Comparison of ENCODE assay signal across 23 mouse cellular contexts in the genomic region with DNA sequence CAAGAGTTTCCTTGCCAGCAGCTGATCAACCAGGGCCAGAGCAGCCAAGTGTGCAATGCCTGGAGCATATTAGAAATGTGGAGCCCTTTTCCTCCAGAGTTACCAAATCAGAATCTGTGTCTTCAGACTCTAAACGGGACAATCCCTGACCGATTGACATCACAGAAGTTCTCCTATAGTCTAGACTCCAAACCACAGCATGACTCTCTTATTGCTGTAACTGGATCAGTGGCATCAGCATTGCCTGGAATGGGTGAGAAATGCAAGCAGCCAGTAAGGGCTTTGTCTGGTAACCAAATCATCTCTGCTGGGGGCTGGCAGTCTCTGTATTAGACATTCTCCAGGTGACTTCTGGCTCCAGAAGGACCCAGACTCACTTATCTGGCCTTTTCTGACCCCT. TPM values are rescaled to one million over a fixed set of nuclear protein-coding genes. Genes with fewer than 3 reads are reported as not detected.
DNase-seq lines count a peak whose midpoint lies in the region; ATAC-seq and TF ChIP-seq lines count a peak whose summit lies in the region.
"Had no signal": no experiment of that assay in that cellular context is flagged by ENCODE, and none has a peak within 500 bp of the region (broad histone marks: within the 10 kb centered on the region; RNA-seq: fewer than 3 reads in every experiment).

No protein-coding gene starts in this region.

- H3K27ac ChIP-seq in embryonic facial prominence, embryonic 13.5 days, result 0 out of 2 replicates have a peak overlapping the region, but pooled peaks have one; percentile 28
- no peak overlapping the region for H3K27ac ChIP-seq in forebrain, embryonic 11.5 days (ENCODE audit: low read depth, low read length)
- H3K27ac ChIP-seq: gastrocnemius, adult 2 months; heart, embryonic 15.5 days; hindbrain, embryonic 14.5 days; midbrain, embryonic 10.5 days had no signal

- H3K9me3 ChIP-seq in embryonic facial prominence, embryonic 13.5 days, result no peaks in the 10 kb centered on the region
- H3K9me3 ChIP-seq in forebrain, embryonic 11.5 days (ENCODE audit: control insufficient read depth, low read length), result no peaks in the 10 kb centered on the region
- H3K9me3 ChIP-seq: G1E; heart, embryonic 15.5 days; midbrain, embryonic 10.5 days had no signal

- no peaks in the 10 kb centered on the region for H3K27me3 ChIP-seq in Patski
- no peaks in the 10 kb centered on the region for H3K27me3 ChIP-seq in embryonic facial prominence, embryonic 13.5 days
- H3K27me3 ChIP-seq in forebrain, embryonic 11.5 days (ENCODE audit: control insufficient read depth, insufficient read depth, low read length), result no peaks in the 10 kb centered on the region
- H3K27me3 ChIP-seq: CH12.LX; heart, embryonic 15.5 days had no signal

- CTCF ChIA-PET in Patski (lab: Charles Lee), result interaction anchor here (0.7 to 1.9 kb wide), 2 partner anchors 18 to 119 kb away, joined by 3 to 10 read pairs; no protein-coding TSS in a partner anchor

- DNase-seq in kidney, adult 9 months, result peak; percentile 7
- DNase-seq in kidney, postnatal 25 days, result no peak
- peak; percentile 79 for DNase-seq in Patski (ENCODE audit: low read depth, low spot score)
- peak; percentile 15 for DNase-seq in kidney, postnatal 10 days
- DNase-seq in spleen, postnatal 10 days (ENCODE audit: low spot score in 2 of 2), result no peak
- no peak for DNase-seq in forebrain, embryonic 11.5 days (ENCODE audit: low spot score)
- DNase-seq: adrenal gland, adult 8-10 months; B cell, adult 2 months; cerebellum, adult 8-10 months; cerebellum, postnatal 36 days; embryo, embryonic 11 days; gastrocnemius, adult 2 months; heart, postnatal 36 days; layer of hippocampus, postnatal 36 days had no signal

- H3K36me3 ChIP-seq in embryonic facial prominence, embryonic 13.5 days, result no peaks in the 10 kb centered on the region
- no peaks in the 10 kb centered on the region for H3K36me3 ChIP-seq in forebrain, embryonic 11.5 days (ENCODE audit: control insufficient read depth, insufficient read depth, low read length)
- H3K36me3 ChIP-seq: G1E; heart, embryonic 15.5 days; midbrain, embryonic 10.5 days had no signal

- H3K4me1 ChIP-seq in embryonic facial prominence, embryonic 13.5 days, result peaks cover 16% of the 10 kb centered on the region
- no peaks in the 10 kb centered on the region for H3K4me1 ChIP-seq in forebrain, embryonic 11.5 days (replicated peaks; ENCODE audit: control insufficient read depth, insufficient read depth, low read length)
- H3K4me1 ChIP-seq: heart, embryonic 15.5 days; midbrain, embryonic 10.5 days had no signal

- WGBS in embryonic facial prominence, embryonic 13.5 days, result 32% methylated on average over 2 of the region's 2 CpGs
- 63% methylated on average over 2 of the region's 2 CpGs for WGBS in forebrain, embryonic 11.5 days

- in situ Hi-C loops in Patski (cut with MboI; ENCODE audit: low pct_unique_long_range_greater_than_20kb), result loop anchor here (25.0 kb wide), 1 partner anchor 963 kb away; no protein-coding TSS in a partner anchor

- POLR2A ChIA-PET in Patski (lab: Charles Lee), result interaction anchor here (0.7 kb wide), 1 partner anchor 194 kb away, joined by 5 read pairs; no protein-coding TSS in a partner anchor

- no peak overlapping the region for H3K4me2 ChIP-seq in embryonic facial prominence, embryonic 13.5 days
- H3K4me2 ChIP-seq in forebrain, embryonic 11.5 days (ENCODE audit: low read depth, low read length, severe bottlenecking), result no peak overlapping the region
- H3K4me2 ChIP-seq: heart, embryonic 15.5 days; hindbrain, embryonic 14.5 days had no signal

- no peak for TF ChIP-seq CTCF in Patski (IDR thresholded peaks at IDR 0.05)

- H3K4me3 ChIP-seq in embryonic facial prominence, embryonic 13.5 days, result no peak overlapping the region
- no peak overlapping the region for H3K4me3 ChIP-seq in forebrain, embryonic 11.5 days (ENCODE audit: low read depth, low read length)
- H3K4me3 ChIP-seq: gastrocnemius, adult 2 months; heart, embryonic 15.5 days; midbrain, embryonic 10.5 days had no signal

- peak; percentile 96 for ATAC-seq in Patski
- no peak for ATAC-seq in embryonic facial prominence, embryonic 13.5 days (ENCODE audit: insufficient number of reproducible peaks, insufficient read depth, low FRiP score, low TSS enrichment, low read depth)
- ATAC-seq in forebrain, embryonic 11.5 days (replicated peaks; ENCODE audit: low FRiP score), result no peak
- ATAC-seq: activated CD4-positive, CD25-positive, alpha-beta regulatory T cell, adult 4 months; forebrain, embryonic 14.5 days; inflammation-experienced regulatory T-cells, adult 6 months had no signal

- H3K9ac ChIP-seq in embryonic facial prominence, embryonic 13.5 days, result no peak overlapping the region
- no peak overlapping the region for H3K9ac ChIP-seq in forebrain, embryonic 11.5 days (ENCODE audit: low read length)
- H3K9ac ChIP-seq: heart, embryonic 15.5 days; hindbrain, embryonic 14.5 days had no signal

RNA-seq across cellular contexts. Expression of gene Pcsk5, which starts 37.0 kb away (rescaled TPM):
- 2.3 TPM for polyA plus RNA-seq in Patski (2021)
- polyA plus RNA-seq in embryonic facial prominence, embryonic 13.5 days (2015; fragmentation: Nextera tagmentation; extraction: Ambion mirVana), result 30.8 and 33.9 TPM in 2 replicates
- polyA plus RNA-seq in forebrain, embryonic 11.5 days (2014; fragmentation: Nextera tagmentation; extraction: Ambion mirVana), result 13.3 and 13.5 TPM in 2 replicates
- polyA plus RNA-seq: activated CD4-positive, CD25-positive, alpha-beta regulatory T cell, adult 4 months; G1E; inflammation-experienced regulatory T-cells, adult 6 months had no signal

Comparison
In these comparisons a context has a peak if more than half of its experiments do, and no peak if none do; other contexts are left out.
1. DNase-seq: peak in kidney, adult 9 months (single experiment), Patski (single experiment) and kidney, postnatal 10 days (single experiment); none in kidney, postnatal 25 days (0 of 2), spleen, postnatal 10 days (0 of 2) and forebrain, embryonic 11.5 days (single experiment).